Mouse (Mus musculus): ENCODE data around the gene Wdr78. TPM values are rescaled to one million over a fixed set of nuclear protein-coding genes. Genes with fewer than 3 reads are reported as not detected.

Gene Wdr78
- polyA plus RNA-seq, 1 experiment from 2014 or later = 5.8 TPM

DNA sequence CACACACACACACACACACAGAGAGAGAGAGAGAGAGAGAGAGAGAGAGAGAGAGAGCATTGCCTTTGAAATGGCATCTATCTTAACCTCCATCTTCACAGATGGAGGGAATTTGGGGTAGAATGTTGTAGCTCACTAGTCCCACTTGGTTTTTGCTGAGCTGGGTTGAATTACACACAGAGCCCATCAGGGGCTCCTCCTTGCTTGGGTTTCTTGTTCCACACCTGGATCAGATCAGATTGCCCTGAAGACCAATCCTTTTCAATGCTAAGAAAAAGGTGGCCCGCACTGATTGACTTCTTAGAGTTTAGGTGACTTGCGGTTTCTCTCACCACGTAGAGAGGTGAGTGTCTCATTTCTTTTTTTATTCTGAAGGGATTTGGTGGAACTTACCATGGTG lies 122.7 kb downstream of the Wdr78 start:
- H3K36me3 ChIP-seq (replicated peaks) = no peaks in the 10 kb centered on the region
- H3K27me3 ChIP-seq = no peaks in the 10 kb centered on the region
- no peak overlapping the region for H3K4me3 ChIP-seq (replicated peaks)
- WGBS = 56% methylated on average over 3 of the region's 3 CpGs
- H3K4me1 ChIP-seq = no peaks in the 10 kb centered on the region
- no peak for ATAC-seq (ENCODE audit: low FRiP score)
- H3K27ac ChIP-seq = no peak overlapping the region
- no peak overlapping the region for H3K4me2 ChIP-seq
- H3K9me3 ChIP-seq = no peaks in the 10 kb centered on the region
- H3K9ac ChIP-seq = no peak overlapping the region

DNA sequence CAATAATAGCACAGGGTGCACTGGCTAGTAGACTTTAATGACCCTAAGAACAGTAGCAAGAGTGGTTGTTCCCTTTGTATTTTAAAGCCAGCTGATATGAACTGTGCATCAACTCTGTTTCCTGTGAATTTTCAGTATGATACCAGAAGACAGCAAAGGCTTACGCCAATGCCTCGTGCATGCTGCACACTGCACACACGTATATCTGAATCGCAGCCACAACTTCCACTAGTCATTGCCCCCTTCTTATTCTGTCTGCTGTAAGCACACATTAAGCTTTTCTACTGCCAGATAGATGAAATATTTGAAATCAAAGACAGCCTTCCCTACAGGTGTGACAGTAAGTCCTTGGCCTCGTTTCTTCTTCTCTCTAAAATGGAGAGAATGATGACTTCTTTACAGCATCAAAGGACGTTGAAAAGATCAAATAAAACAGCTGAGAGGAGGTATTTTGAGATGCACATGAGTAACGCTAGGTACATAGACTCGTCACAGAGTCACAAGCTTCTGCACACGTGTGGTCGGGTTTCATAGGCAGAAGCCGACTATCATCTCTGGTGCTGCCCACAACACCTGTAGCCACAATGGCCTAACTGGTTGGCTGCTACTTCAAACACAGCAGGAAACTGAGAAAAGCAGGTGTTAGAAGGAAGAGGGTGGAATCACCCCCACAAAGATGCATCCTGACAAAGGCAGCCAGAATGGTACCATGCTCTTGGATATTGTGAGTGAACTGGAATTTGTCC lies 123.6 kb downstream of the Wdr78 start:
- Histone ChIP-seq H3K4me3 (replicated peaks) (no peak overlapping the region), H3K4me2 (no peak overlapping the region), H3K27ac (no peak overlapping the region), H3K9ac (no peak overlapping the region), H3K9me3 (no peaks in the 10 kb centered on the region), H3K27me3 (no peaks in the 10 kb centered on the region), H3K36me3 (replicated peaks) (no peaks in the 10 kb centered on the region), H3K4me1 (no peaks in the 10 kb centered on the region)
- no peak for ATAC-seq (ENCODE audit: low FRiP score)
- WGBS = 87% methylated on average over 11 of the region's 11 CpGs

DNA sequence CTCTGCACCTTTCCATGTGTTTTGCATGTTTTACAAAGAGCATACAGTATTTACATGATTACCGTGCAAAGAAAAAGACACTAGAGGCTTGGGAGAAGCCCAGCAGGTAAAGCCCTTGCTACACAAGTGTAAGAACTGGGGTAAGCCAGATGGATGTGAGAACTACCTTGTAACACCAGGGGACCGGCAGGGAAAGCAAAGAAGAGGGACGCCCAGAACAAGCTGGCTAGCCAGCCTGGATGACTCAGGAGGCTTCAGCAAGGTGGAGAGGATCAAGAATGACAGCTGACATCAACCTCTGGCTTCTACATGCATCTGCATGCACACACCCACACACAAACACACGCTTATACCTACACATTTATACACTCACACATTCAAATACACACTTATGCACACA lies 124.3 kb downstream of the Wdr78 start:
- no peaks in the 10 kb centered on the region for H3K9me3 ChIP-seq
- no peak overlapping the region for H3K4me3 ChIP-seq (replicated peaks)
- ATAC-seq (ENCODE audit: low FRiP score) = no peak
- no peak overlapping the region for H3K9ac ChIP-seq
- no peaks in the 10 kb centered on the region for H3K4me1 ChIP-seq
- no peak overlapping the region for H3K27ac ChIP-seq
- no peaks in the 10 kb centered on the region for H3K27me3 ChIP-seq
- WGBS = 79% methylated on average over 4 of the region's 4 CpGs
- no peaks in the 10 kb centered on the region for H3K36me3 ChIP-seq (replicated peaks)
- no peak overlapping the region for H3K4me2 ChIP-seq

DNA sequence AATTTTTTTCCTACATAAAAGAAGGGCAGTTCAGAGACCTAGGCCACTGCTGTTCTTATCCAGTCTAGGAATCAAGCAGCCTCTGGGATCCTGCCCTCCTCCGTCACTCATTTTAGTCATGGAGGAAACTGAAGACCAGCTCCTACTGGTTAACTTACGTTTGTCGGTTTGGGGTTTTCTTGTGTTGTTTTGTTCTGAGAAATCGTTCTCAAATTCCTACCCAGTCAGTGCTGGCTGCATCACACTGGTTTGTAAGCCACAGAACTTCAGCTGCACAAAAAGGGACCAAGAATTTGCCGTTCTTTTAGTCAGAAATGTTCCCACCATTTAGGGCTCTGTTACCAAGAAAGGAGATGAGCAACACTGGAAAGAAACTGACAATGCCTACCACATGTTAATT lies 125.0 kb downstream of the Wdr78 start:
- Histone ChIP-seq H3K4me1 (no peaks in the 10 kb centered on the region), H3K9ac (no peak overlapping the region), H3K4me2 (no peak overlapping the region), H3K9me3 (no peaks in the 10 kb centered on the region), H3K4me3 (replicated peaks) (no peak overlapping the region), H3K36me3 (replicated peaks) (no peaks in the 10 kb centered on the region), H3K27me3 (no peaks in the 10 kb centered on the region), H3K27ac (no peak overlapping the region)
- WGBS = 80% methylated on average over 5 of the region's 5 CpGs
- no peak for ATAC-seq (ENCODE audit: low FRiP score)

DNA sequence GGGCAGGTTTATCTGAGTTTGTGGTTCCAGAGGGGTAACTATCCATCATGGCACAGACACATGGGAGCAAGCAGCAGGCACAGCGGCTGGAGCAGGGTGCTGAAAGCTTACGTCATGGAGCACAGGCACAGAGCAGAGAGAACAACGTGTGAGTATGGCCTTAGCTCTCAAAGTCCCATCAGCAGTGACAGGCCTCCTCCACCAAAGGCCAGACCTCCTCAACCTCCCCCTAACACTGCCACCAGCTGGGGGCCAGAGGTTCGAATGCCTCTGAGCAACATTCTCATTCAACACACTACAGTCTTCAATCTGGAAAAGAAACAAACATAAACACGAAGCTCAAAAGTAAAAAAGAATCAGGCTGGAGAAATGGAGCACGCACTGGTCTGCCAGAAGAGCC lies 125.8 kb downstream of the Wdr78 start:
- WGBS = 83% methylated on average over 6 of the region's 6 CpGs
- Histone ChIP-seq H3K27me3 (no peaks in the 10 kb centered on the region), H3K9me3 (no peaks in the 10 kb centered on the region), H3K4me2 (no peak overlapping the region), H3K9ac (no peak overlapping the region), H3K27ac (no peak overlapping the region), H3K4me3 (replicated peaks) (no peak overlapping the region), H3K4me1 (no peaks in the 10 kb centered on the region), H3K36me3 (replicated peaks) (no peaks in the 10 kb centered on the region)
- ATAC-seq (ENCODE audit: low FRiP score) = no peak

Other genes with a start within 250 kb of the Wdr78 start
- gene Tctex1d1, start 135.9 kb downstream of the Wdr78 start, polyA plus RNA-seq (2016; fragmentation: Nextera tagmentation; extraction: Ambion mirVana) = 0.54 and 0.86 TPM in 2 replicates
- not detected in 2 replicates for gene Insl5, start 87.7 kb downstream of the Wdr78 start, polyA plus RNA-seq (2016; fragmentation: Nextera tagmentation; extraction: Ambion mirVana)
- 41.6 and 43.3 TPM in 2 replicates for gene Mier1, start 165 bp downstream of the Wdr78 start, polyA plus RNA-seq (2016; fragmentation: Nextera tagmentation; extraction: Ambion mirVana)
- 7.2 and 8.1 TPM in 2 replicates for gene Slc35d1, start 100.6 kb upstream of the Wdr78 start, polyA plus RNA-seq (2016; fragmentation: Nextera tagmentation; extraction: Ambion mirVana)
- gene 4921539E11Rik, start 176.3 kb upstream of the Wdr78 start, polyA plus RNA-seq (2016; fragmentation: Nextera tagmentation; extraction: Ambion mirVana) = 0.08 TPM in 1 of 2 replicates, not detected in the other
- 12.0 and 13.4 TPM in 2 replicates for gene Oma1, start 199.3 kb upstream of the Wdr78 start, polyA plus RNA-seq (2016; fragmentation: Nextera tagmentation; extraction: Ambion mirVana)